Mouse (Mus musculus): ENCODE data around the gene L3mbtl4.
"Not testable (repeated sequence)": the region's sequence is repeated elsewhere in the genome, so short reads cannot be mapped to it uniquely, and the experiment has no call there.

L3mbtl4 gene

DNA sequence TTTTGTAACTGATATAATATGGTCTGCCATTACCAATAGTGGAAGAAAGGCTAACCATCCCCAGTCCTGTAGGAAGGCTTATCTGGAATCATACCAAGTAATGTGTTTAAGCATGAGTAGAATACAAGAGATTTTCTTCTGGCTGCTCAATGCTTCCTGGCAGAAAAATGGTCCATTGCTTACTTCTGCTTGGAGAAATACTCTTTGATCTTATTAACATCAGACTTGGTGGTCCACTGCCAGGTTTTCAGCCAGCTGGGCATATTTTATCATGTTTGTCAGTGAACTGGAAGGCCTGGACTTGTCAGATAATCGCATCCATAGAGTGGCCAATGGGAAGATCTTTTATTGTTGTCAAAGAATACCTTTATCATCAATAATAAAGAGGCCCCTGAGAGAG, 97.5 kb downstream of the L3mbtl4 start:
- DNase-seq (ENCODE audit: extremely low read depth, low read depth, low spot score) = no peak

DNA sequence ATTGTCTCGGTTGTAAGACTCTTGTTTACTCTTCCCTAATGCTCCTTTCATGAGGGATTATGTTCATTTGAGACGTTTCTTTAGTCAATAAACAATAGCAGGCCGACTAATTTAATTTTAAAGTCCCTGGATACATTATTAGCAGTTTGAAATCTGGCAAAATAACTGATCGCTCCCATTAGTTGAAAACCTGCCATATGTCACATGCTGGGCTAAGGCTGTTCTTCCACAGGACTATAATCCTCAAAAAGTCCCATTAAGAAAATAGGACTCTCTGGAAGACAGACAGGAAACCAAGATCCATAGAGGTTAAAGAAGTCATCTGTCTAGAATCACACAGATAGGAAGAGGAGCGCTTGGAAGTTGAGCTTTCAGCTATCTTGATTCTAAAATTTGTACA, 114.9 kb downstream of the L3mbtl4 start:
- DNase-seq (ENCODE audit: extremely low read depth, low read depth, low spot score) = no peak

DNA sequence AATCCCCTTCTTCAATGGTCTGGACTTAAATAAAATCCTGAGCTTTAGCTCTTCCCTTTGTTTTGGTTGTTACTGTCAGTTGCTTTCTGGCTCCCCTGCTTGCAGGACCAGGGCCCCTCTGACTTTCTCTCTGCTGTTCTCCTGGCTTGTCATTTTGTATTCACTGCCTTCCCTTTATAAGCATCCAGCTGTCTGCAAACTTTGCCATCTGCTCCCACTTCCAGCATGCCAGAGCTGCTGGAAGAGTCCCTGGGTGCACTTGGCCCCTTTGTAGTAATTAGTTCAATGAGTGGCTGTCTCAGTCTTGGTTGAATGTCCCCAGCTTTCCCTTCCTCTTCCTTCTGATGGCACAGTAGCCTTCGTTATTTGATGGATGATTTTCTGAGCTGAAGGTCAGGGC, 132.4 kb downstream of the L3mbtl4 start:
- no peak for DNase-seq (ENCODE audit: extremely low read depth, low read depth, low spot score)

DNA sequence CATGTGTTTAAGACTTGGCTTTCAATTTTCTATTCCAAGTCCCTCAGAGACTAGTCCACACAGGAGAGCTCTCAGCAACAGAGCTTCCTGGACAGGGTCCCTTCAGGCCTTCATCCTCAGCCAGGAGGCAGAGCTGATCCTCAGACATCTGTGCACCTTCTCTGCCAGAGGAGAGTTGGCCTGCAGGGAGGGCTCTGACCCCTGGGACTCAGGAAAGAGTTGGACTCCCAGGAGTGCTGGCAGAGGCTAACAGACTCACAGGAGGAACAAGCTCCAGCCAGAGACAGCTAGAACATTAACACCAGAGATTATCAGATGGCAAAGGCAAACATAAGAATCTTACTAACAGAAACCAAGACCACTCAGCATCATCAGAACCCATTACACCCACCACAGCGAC, 133.5 kb downstream of the L3mbtl4 start:
- not testable (repeated sequence) for DNase-seq (ENCODE audit: extremely low read depth, low read depth, low spot score)

DNA sequence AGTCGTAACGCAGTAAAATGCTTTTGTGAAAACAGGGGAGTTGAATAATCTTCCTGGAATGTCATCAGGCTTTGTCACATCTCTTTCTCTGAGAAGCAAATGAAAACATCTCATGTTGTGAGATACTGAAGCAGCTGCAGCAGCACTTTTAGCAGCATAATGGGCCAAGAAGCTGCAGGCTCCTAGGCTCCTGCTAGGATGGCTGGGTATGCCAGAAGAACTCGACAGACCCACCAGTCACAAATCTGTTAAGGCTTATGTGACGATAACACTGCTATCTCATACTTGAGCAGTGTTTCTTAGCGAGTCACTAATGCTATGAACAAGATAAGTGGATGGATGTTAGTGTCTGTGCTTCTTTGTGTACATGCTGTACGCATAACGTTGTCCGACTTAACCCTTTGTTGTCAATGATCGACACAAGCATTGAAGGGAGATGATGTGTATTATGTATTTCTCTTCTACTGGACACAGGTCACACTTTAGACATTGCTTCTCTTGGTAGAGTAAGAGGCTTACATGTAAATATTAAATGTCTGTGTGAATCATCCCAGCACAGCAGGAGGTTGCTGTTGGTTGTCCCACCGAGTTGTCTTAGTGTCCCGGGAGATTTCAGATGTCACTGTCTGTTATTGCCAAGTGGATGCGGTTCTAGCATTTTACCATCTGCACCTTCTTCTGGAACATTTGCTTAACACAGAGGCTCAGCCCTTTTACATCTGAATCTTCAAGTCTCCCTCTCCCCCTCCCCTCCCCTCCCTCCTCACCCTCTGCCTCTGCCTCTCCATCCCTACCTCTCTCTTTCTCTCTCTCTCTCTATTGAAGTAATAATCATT, 149.3 kb downstream of the L3mbtl4 start:
- DNase-seq (ENCODE audit: extremely low read depth, low read depth, low spot score) = no peak

DNA sequence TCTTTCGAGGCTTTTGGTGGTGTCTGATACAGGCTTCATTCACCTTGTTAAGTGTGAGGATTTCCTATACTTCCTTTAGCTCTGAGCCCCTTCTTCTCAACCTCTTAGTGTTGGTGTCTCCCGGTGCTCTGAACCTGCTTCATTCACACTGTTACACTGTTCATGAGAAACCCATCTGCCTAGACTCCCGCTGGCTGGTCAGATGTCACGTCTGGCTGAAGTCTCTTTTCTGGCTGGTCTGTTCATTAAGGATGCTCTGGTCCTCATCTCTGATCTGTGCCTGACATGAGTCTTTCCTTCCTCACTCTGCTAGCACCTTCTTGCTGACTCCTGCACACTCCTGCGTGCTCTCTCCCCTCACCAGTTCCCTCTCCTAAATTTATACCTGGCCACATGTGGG, 160.0 kb downstream of the L3mbtl4 start:
- DNase-seq (ENCODE audit: extremely low read depth, low read depth, low spot score) = no peak

DNA sequence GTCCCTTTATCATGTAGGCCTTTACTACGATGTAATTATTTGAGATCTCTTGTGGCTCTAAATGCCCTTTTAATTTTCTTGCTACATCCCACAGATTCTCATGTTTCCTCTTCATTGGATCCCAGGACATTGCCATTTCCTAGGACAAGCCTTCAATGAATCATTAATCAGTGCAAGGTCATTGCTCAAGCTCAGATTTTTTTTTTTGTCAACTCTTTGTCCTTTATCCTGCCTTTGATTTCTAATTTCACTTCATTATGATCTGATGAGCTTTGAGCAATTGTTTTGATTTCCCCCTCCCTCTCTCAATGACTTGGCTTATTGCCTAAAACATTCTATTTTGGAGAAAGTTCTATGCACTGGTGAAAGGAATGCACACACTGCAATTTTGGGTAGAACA, 177.3 kb downstream of the L3mbtl4 start:
- DNase-seq (ENCODE audit: extremely low read depth, low read depth, low spot score) = no peak

DNA sequence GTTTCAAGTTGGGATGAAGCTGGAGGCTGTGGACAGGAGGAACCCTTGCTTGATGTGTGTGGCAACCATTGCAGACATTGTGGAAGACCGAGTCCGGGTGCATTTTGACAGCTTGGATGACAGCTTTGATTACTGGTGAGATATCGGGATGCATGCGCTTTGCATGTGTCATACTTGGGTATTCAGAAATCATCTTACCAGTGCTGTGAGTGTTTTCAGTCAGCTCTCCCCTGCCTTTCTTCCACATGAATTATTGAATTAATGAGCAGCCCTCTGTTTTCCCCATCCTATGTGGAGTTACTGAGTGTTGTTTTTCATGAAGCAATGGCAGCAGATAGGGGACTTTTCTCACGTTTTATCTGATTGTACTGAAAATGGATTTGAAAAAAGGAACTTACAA, 187.9 kb downstream of the L3mbtl4 start:
- no peak for DNase-seq (ENCODE audit: extremely low read depth, low read depth, low spot score)

DNA sequence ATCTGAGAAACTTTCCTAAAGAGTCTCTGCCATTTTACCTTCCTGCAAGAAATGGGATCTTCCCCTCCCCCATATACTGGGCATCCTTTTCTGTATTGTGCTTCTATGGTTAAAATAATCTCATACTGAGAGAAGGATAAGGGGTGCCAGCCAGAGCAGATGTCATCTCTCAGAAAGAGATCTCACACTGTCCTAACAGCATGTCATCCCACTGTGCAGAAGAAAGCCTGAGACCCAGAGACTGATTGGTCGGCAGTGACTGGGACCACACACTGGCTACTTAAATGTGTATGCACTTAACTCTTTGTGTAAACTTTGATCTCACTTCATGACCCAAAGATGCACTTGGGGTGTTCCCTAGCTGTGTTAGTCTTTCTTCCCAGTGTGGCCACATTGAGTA, 193.7 kb downstream of the L3mbtl4 start:
- no peak for DNase-seq (ENCODE audit: extremely low read depth, low read depth, low spot score)

DNA sequence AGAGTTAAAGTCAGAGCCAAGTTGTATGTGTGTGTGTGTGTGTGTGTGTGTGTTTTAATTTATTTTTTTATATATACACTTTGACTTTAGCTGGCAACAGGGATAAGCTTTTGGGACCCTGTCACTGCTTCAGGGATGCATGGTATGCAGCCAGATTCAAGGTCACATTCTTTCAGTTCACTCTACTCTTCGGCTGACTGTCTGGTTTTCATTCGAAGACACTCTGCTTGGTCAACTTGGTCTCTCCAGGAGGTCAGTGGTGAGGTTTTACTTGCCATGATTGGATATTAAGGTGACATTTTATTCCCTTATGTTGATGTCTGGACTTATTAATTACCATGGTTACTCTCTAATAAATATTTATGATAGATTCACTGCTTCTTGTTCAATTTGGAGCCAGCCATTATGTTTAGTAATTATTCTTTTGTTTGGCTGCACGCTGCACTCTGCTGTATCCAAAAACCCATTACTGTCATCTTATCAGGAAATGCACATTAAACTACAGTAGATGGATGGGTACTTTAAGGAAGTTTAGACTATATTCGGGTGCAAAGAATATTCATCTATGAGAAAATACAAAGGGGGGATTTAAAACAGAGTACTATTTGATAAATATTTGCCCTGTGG, 216.6 kb downstream of the L3mbtl4 start:
- DNase-seq (ENCODE audit: extremely low read depth, low read depth, low spot score) = no peak

DNA sequence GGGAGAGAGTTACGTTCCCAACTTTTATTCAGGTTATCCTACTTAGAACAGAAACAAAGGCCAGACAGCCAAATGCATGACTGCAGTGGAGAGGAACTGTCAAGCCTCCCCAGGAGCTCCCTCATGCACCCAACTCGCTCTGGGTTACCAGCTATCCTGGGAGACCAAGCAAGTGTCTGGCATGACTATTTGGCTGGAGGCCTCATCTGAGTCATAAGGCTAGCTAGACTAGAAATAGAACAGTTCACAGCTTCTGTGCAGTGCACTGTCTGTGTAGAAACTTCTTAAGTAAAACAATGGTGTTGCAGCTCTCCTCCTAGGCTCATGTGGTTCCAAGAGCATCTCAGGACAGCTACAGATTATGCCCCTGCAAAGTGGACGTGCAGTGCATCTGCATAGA, 218.6 kb downstream of the L3mbtl4 start:
- DNase-seq (ENCODE audit: extremely low read depth, low read depth, low spot score) = no peak

DNA sequence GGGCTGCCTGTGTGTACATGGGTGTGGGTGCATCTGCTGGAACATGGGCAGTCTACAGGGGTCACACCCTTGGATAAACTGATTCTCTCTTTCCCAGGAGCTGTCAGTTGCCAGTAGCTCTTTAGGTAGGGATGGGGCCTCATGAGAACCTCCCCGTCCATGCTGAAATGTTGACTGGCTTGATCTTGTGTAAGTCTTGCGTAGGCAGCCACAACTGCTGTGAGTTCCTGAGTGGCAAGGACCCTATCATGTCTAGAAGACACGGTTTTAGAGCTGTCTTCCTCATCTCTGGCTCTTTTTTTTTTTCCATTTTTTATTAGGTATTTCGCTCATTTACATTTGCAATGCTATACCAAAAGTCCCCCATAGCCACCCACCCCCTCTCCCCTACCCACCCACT, 229.4 kb downstream of the L3mbtl4 start:
- DNase-seq (ENCODE audit: extremely low read depth, low read depth, low spot score) = not testable (repeated sequence)

DNA sequence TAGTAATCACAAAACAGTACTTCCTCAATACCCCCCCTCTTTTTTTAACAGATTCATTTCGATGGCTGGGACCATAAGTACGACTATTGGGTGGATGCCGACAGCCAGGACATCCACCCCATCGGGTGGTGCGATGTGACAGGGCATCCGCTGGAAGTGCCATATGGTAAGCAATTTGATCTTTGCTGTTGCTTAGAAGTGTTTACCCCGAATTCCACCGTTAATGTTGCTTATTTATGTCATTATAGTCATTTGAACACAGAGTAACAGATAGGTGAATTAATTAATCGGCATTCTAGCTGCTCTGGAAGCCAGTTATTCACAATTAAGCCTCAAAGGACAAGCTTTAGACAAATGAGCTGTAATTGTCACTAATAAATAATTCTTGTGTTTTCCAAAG, 286.1 kb downstream of the L3mbtl4 start:
- DNase-seq (ENCODE audit: extremely low read depth, low read depth, low spot score) = no peak

DNA sequence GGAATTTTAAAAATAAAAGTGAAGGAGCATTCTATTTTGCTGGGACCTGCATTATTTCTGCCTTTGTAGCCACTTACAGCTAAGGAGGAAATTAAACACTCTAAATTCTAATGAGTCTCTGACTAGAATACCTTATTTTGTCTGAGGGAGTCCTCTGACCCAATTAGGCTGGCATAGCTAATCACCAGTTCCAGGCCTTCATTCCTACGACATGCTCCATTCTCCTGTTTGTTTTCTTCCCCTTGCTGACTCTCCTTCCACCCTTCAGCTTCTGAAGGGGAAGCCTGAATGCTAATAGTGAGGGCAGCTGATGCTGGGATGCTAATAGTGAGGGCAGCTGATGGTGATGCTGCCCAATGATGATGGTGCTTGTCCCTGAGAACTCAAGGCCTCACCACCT, 286.7 kb downstream of the L3mbtl4 start:
- DNase-seq (ENCODE audit: extremely low read depth, low read depth, low spot score) = no peak

DNA sequence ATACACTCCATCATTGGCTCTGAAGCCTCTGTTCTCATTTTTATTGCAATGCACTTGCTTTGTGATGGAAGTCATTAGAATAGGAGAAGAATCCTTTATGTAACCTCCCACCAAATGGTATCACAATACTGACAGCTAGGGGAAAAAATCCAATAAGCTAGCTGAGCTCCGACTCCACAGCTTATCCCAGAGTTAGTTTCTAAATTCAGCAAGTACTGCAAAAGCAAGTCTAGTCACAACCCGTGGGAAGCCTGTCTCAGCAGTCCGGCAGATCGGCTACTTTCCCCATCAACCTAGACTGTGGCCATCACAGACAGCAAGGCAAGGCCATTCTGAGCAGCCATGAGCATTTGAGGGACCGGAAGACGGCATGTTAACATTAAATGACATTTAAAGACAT, 298.2 kb downstream of the L3mbtl4 start:
- DNase-seq (ENCODE audit: extremely low read depth, low read depth, low spot score) = no peak

DNA sequence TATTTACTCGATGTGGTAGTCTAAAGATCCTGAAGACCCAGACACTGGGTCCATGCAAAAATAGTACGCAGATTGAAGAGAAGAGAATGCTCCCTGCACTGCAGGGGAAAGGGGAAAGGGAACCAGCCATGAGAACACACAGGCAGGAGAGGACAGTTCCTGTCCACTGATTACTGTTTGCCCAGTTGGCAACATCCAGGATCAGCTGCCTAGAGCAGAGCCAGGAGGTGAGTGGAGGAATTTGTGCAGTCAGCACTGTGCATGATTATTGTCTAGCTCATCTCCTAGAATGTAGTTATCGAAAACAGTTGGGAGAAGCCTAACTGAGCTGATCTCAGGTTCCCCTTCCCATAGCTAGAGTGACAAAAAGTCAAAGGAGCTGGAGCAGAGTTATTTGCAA, 311.6 kb downstream of the L3mbtl4 start:
- no peak for DNase-seq (ENCODE audit: extremely low read depth, low read depth, low spot score)

DNA sequence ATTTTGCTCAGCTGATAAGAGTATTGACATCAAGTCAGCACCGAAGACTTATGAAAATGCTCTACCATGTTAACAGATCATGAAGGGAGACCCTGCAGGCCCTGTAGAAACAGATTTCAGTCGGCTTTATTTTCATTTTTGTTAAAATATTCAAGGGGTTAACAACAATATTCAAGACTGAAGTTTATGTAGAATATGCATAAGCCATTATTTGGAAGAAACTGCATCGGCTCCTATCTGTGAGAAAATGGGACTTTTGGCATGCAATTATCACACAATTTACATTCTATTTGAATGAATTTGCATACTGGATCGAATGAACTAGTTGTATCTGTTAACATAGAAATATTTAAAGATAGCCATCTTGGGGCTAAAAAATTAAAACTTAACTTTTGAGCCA, 318.0 kb downstream of the L3mbtl4 start:
- no peak for DNase-seq (ENCODE audit: extremely low read depth, low read depth, low spot score)

DNA sequence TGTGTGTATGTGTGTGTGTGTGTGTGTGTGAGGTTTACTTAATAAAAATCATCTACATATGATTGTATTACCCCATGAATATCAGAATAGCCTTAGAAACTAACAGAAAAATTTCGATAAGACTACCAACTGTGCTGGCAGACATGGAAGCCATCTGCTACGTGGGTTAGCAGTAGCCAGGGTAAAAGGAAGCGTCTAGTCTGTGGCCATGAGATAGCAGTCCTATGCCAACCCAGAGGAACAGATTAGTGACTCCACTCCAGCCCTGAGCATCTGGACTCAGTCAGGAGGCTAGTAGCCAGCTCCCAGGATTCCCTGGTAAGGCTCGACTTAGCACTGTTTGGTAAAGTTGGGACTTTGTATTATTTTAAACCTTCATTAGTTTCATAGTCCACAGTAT, 329.1 kb downstream of the L3mbtl4 start:
- no peak for DNase-seq (ENCODE audit: extremely low read depth, low read depth, low spot score)

DNA sequence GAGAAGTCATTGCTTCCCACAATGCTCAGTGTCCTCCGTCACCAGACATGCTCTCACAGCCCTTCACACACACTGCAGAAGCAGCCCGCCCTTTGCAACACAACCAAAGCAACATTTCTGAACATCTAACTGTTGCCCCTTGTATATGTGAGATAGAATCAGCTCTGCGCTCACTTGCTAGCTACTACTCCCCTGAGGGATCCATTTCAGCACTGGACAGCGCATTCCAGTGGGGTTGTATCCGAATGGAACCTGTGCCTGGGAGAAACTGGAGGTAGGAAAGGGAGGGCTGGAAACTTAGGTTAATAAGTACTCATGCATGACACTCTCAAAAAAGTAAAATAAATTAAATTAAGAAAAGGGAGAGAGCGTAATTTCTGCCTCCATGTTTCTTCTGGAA, 334.1 kb downstream of the L3mbtl4 start:
- no peak for DNase-seq (ENCODE audit: extremely low read depth, low read depth, low spot score)

DNA sequence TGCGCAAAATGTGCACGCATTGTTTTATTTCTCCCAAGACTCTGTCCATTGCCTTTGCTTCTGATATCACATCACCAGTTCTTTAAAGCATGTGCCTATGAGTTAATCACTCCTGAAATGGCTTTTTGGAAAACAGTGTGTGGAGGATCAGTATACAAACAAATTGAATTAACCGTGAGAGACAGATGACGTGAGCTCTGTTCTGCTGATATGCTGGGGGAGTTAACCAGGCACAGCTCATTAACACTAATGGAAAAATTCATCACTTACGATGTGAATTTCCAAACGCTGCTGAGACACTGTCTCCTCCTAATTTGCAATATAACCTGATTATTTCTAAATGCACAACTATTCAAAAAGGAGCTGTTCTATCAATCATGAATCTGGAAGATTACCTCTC, 337.6 kb downstream of the L3mbtl4 start:
- DNase-seq (ENCODE audit: extremely low read depth, low read depth, low spot score) = no peak

DNA sequence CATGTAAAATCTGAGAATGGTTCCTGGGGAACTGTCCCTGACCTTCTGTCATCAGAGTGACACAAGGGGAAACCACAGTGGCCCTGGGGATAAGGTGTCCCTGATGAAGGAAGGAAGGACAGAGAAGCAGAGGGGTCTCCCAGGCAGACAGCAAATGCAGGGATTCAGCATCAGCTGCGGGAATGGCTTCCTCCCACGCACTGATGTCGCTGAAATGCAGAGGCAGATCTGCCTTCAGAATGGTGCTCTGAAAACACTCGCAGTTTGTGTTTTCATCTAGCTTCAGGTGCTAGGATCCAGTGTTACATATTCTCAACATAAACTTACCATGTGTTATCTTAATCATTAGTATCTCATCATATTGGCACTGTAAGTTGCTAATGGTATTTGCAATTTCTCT, 351.7 kb downstream of the L3mbtl4 start:
- DNase-seq (ENCODE audit: extremely low read depth, low read depth, low spot score) = no peak

DNA sequence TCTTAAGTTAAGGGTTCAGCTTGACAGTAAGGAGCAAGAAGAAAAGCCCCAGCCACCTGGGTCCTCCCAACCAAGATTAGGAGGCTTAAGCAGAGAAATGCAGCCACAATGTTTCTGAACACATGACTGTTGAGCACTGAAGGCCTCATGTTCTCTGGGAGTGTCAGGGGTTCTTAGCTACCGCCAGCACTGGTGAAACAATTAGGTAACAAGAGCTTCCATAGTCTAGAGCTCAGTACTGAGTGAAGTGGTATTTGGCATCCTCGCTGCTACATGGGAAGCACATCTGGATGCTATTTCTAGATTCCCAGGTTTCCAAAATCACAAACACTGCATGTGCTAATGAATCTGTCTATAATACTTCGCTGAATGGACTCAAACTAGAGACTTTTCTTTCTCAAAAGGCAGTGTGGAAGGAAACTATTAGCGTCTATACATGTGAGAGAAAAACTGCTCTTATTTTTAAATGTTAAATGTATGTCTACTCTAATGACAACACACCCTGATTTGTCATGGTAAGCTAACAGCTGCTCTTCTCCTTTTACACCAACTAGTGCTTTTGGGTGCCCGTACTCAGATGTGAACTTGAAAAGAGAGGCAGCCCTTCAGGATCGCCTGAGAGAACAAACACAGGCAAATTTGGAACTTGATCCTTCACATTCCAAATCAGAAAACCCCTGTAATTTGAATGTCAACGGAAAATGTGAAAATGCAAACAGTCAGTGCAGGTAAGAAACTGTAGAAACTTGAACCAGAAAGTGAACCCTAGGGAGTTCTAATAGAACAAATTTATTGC, 356.2 kb downstream of the L3mbtl4 start:
- no peak for DNase-seq (ENCODE audit: extremely low read depth, low read depth, low spot score)

Measured in fat pad, adult 2 months (tissue).